Mouse (Mus musculus): ENCODE measurements around the gene Jund. TPM values are rescaled to one million over a fixed set of nuclear protein-coding genes. Genes with fewer than 3 reads are reported as not detected.

Jund gene
- total and polyA plus RNA-seq, 3 experiments, result 191 to 283 (median 279) TPM

DNA sequence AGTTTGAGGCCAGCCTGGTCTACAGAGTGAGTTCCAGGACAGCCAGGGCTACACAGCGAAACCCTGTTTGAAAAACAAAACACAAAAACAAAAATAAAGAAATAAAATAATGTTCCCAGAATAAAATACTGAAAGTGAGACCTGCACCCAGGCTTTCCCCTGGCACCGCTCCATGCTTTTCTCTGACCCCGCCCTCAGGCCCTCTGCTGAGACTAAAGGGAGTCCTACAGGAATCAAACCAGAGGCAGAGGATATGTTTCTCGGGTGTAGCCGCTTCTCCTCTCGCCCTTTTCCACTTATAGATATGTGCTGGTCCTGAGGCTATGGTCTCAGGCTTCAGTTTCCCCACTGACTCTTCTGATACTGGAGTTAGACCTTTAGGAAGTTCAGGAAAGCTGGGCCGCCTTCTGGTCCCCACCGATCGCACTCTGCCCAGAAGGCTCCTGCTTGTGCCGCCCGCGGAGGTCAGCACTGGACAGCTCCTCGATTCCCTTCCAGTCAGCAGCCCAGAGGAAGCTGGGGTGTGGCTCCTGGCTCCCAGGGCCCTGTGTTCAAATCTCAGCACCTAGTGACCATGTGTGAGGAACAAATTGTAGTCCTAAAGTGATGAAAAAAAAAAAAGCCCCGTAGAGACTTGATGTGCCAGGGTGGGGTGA lies 27.2 kb downstream of the Jund start:
- Histone ChIP-seq H3K27me3 (replicated peaks) (no peaks in the 10 kb centered on the region), H3K9ac (ENCODE audit: insufficient read depth, low read depth) (no peak overlapping the region), H3K36me3 (replicated peaks in 1 of 2; ENCODE audit: control insufficient read depth in 1 of 2, insufficient read depth in 1 of 2, low read length in 1 of 2) (no peaks in the 10 kb centered on the region), H3K4me3 (replicated peaks in 1 of 3; ENCODE audit: low read depth in 2 of 3, low read length in 2 of 3, poor library complexity in 1 of 3) (no peak overlapping the region), H3K9me3 (replicated peaks; ENCODE audit: low read length) (no peaks in the 10 kb centered on the region), H3K4me2 (ENCODE audit: insufficient read depth, low read depth, poor library complexity, severe bottlenecking) (no peak overlapping the region), H3K27ac (ENCODE audit: insufficient read depth, low read depth) (no peak overlapping the region), H3K79me2 (replicated peaks; ENCODE audit: control insufficient read depth, extremely low read depth, insufficient read depth, poor library complexity, severe bottlenecking) (no peaks in the 10 kb centered on the region), H3K4me1 (ENCODE audit: control insufficient read depth in 1 of 2, insufficient read depth in 2 of 2) (peaks cover 18 to 29% of the 10 kb centered on the region in 2 experiments)
- DNase-seq (ENCODE audit: extremely low read depth), result no peak
- TF ChIP-seq GABPA (IDR thresholded peaks at IDR 0.05; ENCODE audit: insufficient replicate concordance, low read depth, low read length) (no peak), JUND (conservative IDR thresholded peaks at IDR 0.05; ENCODE audit: low read depth, low read length) (no peak), NRF1 (IDR thresholded peaks at IDR 0.05; ENCODE audit: low read depth, low read length) (no peak), ZKSCAN1 (IDR thresholded peaks at IDR 0.05; ENCODE audit: borderline replicate concordance, low read depth, low read length) (no peak), CTCF (conservative IDR thresholded peaks at IDR 0.05 in 1 of 2, IDR thresholded peaks at IDR 0.05 in 1 of 2; ENCODE audit: low read depth in 2 of 2, low read length in 2 of 2) (no peak), UBTF (IDR thresholded peaks at IDR 0.05; ENCODE audit: low read depth, low read length) (no peak), ZC3H11A (IDR thresholded peaks at IDR 0.05; ENCODE audit: low read depth, low read length) (no peak), IRF4 (IDR thresholded peaks at IDR 0.05; ENCODE audit: low read depth, low read length) (no peak), ETS1 (conservative IDR thresholded peaks at IDR 0.05; ENCODE audit: low read depth, low read length) (no peak), CHD2 (IDR thresholded peaks at IDR 0.05; ENCODE audit: low read length) (no peak), MAZ (IDR thresholded peaks at IDR 0.05; ENCODE audit: low read depth, low read length) (no peak), E2F4 (IDR thresholded peaks at IDR 0.05; ENCODE audit: insufficient replicate concordance, low read depth, low read length) (no peak), KAT2A (IDR thresholded peaks at IDR 0.05; ENCODE audit: insufficient replicate concordance, low read length) (no peak), HCFC1 (IDR thresholded peaks at IDR 0.05; ENCODE audit: low read depth, low read length) (no peak), MAFK (IDR thresholded peaks at IDR 0.05; ENCODE audit: insufficient replicate concordance, low read length) (no peak), TBP (conservative IDR thresholded peaks at IDR 0.05; ENCODE audit: low read depth, low read length) (no peak), JUN (IDR thresholded peaks at IDR 0.05; ENCODE audit: insufficient read depth, low read depth, low read length) (no peak), NELFE (IDR thresholded peaks at IDR 0.05; ENCODE audit: low read depth, low read length) (no peak), USF2 (conservative IDR thresholded peaks at IDR 0.05; ENCODE audit: low read depth, low read length) (no peak)
- in situ Hi-C loops (cut with MboI; ENCODE audit: low pct_ligation_motif_present, low pct_unique_long_range_greater_than_20kb, low sequenced_read_pairs), result no loop called here
- dilution Hi-C loops (cut with MboI; ENCODE audit: extremely low pct_ligation_motif_present, extremely low pct_unique_long_range_greater_than_20kb, low sequenced_read_pairs), result no loop called here

- dilution Hi-C loops (cut with MboI; ENCODE audit: extremely low pct_ligation_motif_present, extremely low pct_unique_long_range_greater_than_20kb, low sequenced_read_pairs), result no loop called here
- Histone ChIP-seq H3K4me2 (ENCODE audit: insufficient read depth, low read depth, poor library complexity, severe bottlenecking) (no peak overlapping the region), H3K79me2 (replicated peaks; ENCODE audit: control insufficient read depth, extremely low read depth, insufficient read depth, poor library complexity, severe bottlenecking) (no peaks in the 10 kb centered on the region), H3K27me3 (replicated peaks) (no peaks in the 10 kb centered on the region), H3K9me3 (replicated peaks; ENCODE audit: low read length) (no peaks in the 10 kb centered on the region), H3K4me3 (replicated peaks in 1 of 3; ENCODE audit: low read depth in 2 of 3, low read length in 2 of 3, poor library complexity in 1 of 3) (no peak overlapping the region), H3K27ac (ENCODE audit: insufficient read depth, low read depth) (no peak overlapping the region), H3K36me3 (replicated peaks in 1 of 2; ENCODE audit: control insufficient read depth in 1 of 2, insufficient read depth in 1 of 2, low read length in 1 of 2) (no peaks in the 10 kb centered on the region), H3K9ac (ENCODE audit: insufficient read depth, low read depth) (no peak overlapping the region), H3K4me1 (ENCODE audit: control insufficient read depth in 1 of 2, insufficient read depth in 2 of 2) (peaks cover 21 to 35% of the 10 kb centered on the region in 2 experiments)
- no peak for DNase-seq (ENCODE audit: extremely low read depth)
- in situ Hi-C loops (cut with MboI; ENCODE audit: low pct_ligation_motif_present, low pct_unique_long_range_greater_than_20kb, low sequenced_read_pairs), result no loop called here
- no peak for TF ChIP-seq ZNF384 (IDR thresholded peaks at IDR 0.05; ENCODE audit: low read depth, low read length)
- TF ChIP-seq ZC3H11A (IDR thresholded peaks at IDR 0.05; ENCODE audit: low read depth, low read length), result no peak
- no peak for TF ChIP-seq PAX5 (IDR thresholded peaks at IDR 0.05; ENCODE audit: low read length)
- TF ChIP-seq IRF4 (IDR thresholded peaks at IDR 0.05; ENCODE audit: low read depth, low read length), result no peak
- no peak for TF ChIP-seq POLR2A (IDR thresholded peaks at IDR 0.05; ENCODE audit: low read depth, low read length)
- TF ChIP-seq POLR2AphosphoS2 (IDR thresholded peaks at IDR 0.05; ENCODE audit: low read depth, low read length), result no peak
- no peak for TF ChIP-seq USF2 (conservative IDR thresholded peaks at IDR 0.05; ENCODE audit: low read depth, low read length)
Measured at GRCm38 (mm10) chr8:70726721-70727120, 28.0 kb downstream of the Jund start.

All from CH12.LX (cell line).